Mouse (Mus musculus) spleen, adult 2 months (tissue): Measurements from ENCODE around the gene Hmcn1.

Experiments used
- CTCF ChIP-seq: fragments of 200-500 bp; IDR thresholded peaks from 2 replicates; pipeline ENCODE4 v1.5.1; 2011; ENCODE audit warnings: mild to moderate bottlenecking, inconsistent platforms; ENCODE audit not compliant: insufficient read depth, insufficient read length, insufficient replicate concordance; ENCODE audit errors: extremely low read depth
- POLR2A ChIP-seq: fragments of 200-500 bp; IDR thresholded peaks from 2 replicates; pipeline ENCODE4 v1.6.1; 2011; ENCODE audit warnings: low read depth, low read length, inconsistent platforms

DNA sequence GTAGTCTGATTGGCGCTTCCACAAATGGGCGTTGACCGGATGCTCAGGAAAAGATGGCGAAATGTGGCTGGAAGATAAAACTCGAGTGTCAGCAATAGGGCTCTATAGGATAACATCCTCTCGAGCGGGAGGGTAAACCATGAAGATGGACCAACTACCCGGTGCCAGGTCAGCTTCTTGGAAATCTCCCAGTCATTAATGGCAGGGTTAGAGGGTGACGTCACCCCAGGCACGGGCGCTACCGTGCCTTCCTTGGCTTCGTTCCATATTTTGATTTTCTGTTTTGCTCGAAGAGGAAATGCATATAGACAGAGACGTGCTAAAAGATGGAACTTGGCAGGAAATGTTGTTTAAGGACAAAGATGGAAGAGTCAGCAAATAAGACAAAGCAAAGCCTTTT, 312.2 kb downstream of the Hmcn1 start:
- no peak for TF ChIP-seq CTCF
- no peak for TF ChIP-seq POLR2A
